Mouse (Mus musculus): ENCODE data around the gene Mgat4a.

- TF ChIP-seq CTCF (IDR thresholded peaks at IDR 0.05; ENCODE audit: borderline replicate concordance, insufficient read depth, low read depth, low read length): no peak
- no peak for TF ChIP-seq POLR2A (IDR thresholded peaks at IDR 0.05; ENCODE audit: borderline replicate concordance, insufficient read depth, low read length)
Measured at GRCm38 (mm10) chr1:37464878-37465452, 75.9 kb downstream of the Mgat4a start.

All from cerebellum, adult 2 months (tissue).